Mouse (Mus musculus): ENCODE data around the gene Actc1.

The Actc1 gene

GRCm38 (mm10) chr2:114052696-114053598 is at the start of gene Actc1:
Actc1 (minus strand) TSS chr2:114053548.
- in situ Hi-C loops (cut with MboI, MseI), result no loop called here

GRCm38 (mm10) chr2:114102471-114102870 is 49.1 kb upstream of the Actc1 start:
- in situ Hi-C loops (cut with MboI, MseI), result no loop called here

GRCm38 (mm10) chr2:114100834-114101233 is 47.5 kb upstream of the Actc1 start:
- in situ Hi-C loops (cut with MboI, MseI), result no loop called here

GRCm38 (mm10) chr2:114099816-114100215 is 46.5 kb upstream of the Actc1 start:
- in situ Hi-C loops (cut with MboI, MseI), result no loop called here

DNA sequence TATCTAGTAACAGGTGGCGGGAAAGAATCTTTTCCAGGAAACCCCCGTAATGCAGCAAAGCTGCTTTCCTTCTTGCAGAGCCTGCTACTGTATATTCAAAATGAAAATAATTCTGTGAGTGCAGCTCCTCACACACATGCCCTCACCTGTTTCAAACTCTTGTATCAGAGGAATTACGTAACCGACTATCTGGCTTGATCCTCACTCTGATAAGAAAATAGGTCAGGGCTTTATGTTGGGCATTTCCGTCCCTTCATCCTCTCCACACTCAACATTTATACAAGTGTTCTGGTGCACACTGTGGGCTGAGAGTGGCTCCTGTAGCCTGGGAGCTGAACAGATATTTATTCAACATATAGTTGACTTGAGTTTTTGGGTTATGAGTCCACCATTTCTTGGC is 45.8 kb upstream of the Actc1 start:
- in situ Hi-C loops (cut with MboI, MseI), result no loop called here

GRCm38 (mm10) chr2:114097627-114098026 is 44.3 kb upstream of the Actc1 start:
- in situ Hi-C loops (cut with MboI, MseI), result no loop called here

DNA sequence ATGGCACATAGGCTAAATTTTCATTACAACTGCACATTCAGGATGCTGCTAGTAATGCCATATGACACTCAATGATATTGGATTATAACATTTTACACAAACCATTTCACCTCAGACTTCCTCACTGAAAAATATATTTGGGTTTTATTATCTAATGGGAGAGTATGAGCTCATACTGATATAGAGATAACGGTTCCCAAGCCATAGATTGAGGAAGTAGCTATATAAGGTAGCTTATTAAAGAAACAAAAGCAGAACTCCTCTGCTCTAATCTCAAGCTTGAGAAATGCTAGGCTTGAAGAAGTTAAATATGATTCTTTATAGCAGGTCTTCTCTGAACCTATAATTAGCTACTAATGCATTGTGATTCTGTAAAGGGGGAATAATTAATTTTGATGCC is 43.2 kb upstream of the Actc1 start:
- in situ Hi-C loops (cut with MboI, MseI), result no loop called here

- in situ Hi-C loops (cut with MboI, MseI), result no loop called here
These were observed 42.0 kb upstream of the Actc1 start for GRCm38 (mm10) chr2:114095348-114095747.

DNA sequence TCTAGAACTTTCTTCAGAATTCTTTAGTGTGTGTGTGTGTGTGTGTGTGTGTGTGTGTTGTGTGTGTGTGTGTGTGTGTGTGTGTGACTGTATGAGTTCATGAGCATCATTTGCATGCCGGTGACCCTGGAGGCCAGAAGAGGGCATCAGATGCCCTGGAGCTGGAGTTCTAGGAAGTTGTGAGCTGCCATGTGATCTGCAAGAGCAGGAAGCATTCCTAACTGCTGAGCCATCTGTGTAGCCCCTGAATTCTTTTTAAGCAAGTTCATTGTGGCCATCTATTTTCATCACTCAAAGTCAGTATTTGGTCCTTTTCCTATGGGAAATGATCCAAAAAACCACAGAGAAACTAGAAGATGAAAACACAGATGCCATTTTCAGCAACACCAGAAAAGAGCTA is 41.3 kb upstream of the Actc1 start:
- in situ Hi-C loops (cut with MboI, MseI), result no loop called here

DNA sequence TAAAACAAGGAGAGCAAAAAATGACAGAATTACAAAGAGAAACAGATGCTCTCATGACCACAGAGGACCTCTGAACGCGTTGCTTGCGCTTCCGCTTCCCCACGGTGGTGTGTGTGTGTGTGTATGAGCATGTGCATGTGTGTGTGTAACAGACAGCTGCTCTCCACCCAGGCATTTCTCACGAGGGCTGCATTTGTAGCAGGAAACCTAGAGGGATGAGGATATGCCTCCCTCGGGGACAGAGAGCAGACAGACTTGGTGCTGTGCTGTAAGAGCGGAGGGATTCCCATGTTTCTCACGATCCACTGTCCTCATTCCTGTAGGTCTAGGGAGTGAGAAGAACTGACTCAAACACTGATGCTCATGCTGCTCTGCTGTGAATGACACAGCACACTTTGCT is 40.2 kb upstream of the Actc1 start:
- in situ Hi-C loops (cut with MboI, MseI), result no loop called here

- in situ Hi-C loops (cut with MboI, MseI), result no loop called here
These were observed 36.5 kb upstream of the Actc1 start for GRCm38 (mm10) chr2:114089862-114090261.

- in situ Hi-C loops (cut with MboI, MseI), result no loop called here
These were observed 33.9 kb upstream of the Actc1 start for GRCm38 (mm10) chr2:114087271-114087670.

GRCm38 (mm10) chr2:114071876-114072275 is 18.5 kb upstream of the Actc1 start:
- in situ Hi-C loops (cut with MboI, MseI), result no loop called here

DNA sequence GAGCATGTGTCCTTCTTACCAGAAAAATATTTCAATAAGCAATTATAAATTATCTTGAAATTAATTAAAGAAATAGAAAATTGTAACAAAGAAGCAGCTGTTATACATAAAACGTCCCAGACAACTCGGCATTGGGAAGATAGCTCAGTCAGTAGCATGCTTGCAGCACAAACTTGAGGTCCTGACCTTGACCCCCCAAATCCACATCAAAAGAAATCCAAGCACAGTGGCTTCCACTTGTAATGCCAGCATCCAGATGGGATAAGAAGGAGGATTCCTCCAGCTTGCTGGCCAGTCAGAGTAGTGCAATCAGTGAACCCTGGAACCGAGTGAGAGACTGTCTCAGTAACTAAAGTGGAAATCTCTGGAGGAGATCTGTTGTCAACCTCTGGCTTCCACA is 12.9 kb upstream of the Actc1 start:
- in situ Hi-C loops (cut with MboI, MseI), result no loop called here

DNA sequence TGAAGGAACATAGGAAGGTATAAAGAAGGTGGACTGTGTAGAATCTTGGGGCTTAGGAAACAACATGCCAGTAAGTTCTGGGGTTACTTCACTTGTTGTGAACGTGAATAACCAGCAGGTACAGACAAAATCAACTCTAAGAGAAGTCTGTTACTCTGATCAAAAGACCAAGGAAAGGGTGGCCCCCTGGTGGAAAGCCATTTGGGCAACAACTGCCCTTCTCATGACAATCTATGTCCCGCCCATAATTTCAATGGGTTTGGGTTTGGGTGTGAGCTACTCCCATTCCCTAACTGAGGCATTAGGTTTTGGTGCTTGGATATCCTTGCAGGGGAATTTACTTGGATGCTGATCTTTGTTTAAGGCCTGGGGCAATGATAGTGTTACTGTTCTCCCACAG is 10.7 kb upstream of the Actc1 start:
- in situ Hi-C loops (cut with MboI, MseI), result no loop called here

DNA sequence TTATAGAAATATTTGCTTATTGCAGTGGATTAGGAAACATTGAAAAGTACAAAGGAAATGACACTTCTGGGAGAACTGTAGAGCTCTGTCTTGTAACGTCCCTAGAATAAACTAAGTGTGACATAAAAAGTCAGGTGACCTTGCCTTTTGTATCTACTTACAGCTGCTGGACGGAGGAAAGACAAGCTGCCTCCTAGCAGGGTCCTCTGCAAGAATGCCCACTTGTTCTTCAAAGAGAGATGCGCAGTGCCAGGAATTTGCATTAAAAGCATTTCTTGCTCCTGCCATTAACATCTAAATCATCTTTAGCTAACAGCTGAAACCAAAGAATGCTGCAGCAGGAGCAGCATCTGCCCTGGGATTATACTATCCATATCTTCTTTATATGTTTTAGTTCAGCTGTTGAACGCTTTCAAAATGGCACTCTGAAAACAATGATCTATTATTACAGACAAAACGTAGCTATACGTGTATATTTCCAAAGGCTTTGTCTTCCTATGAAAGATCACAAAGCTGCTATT is 6.8 kb upstream of the Actc1 start:
- in situ Hi-C loops (cut with MboI, MseI), result no loop called here

GRCm38 (mm10) chr2:114059608-114060007 is 6.3 kb upstream of the Actc1 start:
- in situ Hi-C loops (cut with MboI, MseI), result no loop called here

DNA sequence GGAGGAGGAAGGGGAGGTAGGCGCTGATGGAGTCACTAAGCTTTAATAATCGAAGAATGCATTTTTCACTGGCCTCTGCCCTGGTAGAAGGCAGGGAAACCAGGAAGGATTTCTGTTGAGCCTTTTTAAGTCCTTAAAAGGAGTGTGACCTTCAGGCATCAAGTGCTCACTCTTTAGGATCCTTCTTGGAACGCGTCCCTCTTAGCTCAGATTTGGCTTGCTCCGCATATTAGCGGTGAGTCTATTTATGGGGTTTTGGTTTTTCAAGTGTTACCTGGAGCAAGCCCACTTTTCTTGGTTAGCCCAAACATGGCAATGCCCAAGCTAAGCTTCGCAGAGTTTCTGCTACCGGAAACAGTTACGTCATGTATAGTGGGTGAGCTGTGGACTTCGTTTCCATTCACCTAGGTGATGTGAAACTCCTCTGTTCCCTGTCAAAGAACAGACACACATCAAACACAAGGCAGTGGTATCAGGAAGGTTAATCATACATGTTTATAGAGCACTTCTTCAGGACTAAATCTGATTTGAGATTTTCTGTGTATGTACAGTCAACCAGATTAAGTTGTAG is 5.0 kb upstream of the Actc1 start:
- in situ Hi-C loops (cut with MboI, MseI), result no loop called here

DNA sequence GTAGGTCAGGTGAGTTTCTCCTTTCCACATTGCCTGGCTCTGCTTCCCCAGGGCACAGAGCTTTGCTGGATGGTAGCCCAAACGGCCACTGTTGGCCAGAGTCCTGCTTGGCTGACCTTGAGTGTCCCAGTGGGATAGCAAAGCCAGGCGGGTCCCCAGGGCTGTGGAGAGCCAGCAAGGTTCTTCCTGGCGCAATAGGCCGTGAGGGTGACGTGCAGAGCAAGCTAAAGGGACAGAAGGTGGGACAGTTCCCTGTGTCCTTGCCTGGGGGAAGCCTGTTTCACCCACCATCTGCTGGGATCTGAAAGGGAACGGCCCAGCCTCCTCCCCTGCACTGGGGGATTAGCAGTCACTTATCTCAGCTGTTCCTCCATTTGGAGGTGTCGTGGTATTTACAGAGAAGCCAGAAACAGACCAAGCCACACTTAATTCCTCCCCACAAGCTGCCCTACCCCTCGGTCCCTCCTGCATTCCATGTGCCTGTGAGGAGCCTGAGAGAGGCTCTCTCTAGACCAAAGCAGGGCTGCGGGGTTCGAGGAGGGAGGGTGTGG is 4.0 kb upstream of the Actc1 start:
- in situ Hi-C loops (cut with MboI, MseI), result no loop called here

DNA sequence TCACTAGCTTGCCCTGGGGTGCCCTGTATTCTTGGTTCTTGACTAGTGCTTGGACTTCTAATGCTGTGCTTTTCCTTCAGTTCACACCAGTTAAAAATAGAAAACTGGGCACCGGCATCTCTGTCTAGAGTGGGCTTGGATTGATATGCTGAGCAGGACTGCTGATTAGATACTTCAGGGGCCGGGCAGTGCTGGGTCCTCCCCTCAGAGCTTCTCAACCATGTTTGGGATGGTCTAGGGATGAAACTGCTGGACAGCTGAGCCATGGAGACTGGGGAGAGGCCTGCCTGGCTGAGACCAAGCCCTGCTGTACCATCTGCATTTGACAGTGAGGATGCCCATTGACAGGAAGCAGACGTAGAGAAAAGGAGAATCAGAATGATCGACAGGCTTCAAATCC is 781 bp upstream of the Actc1 start:
- in situ Hi-C loops (cut with MboI, MseI), result no loop called here

DNA sequence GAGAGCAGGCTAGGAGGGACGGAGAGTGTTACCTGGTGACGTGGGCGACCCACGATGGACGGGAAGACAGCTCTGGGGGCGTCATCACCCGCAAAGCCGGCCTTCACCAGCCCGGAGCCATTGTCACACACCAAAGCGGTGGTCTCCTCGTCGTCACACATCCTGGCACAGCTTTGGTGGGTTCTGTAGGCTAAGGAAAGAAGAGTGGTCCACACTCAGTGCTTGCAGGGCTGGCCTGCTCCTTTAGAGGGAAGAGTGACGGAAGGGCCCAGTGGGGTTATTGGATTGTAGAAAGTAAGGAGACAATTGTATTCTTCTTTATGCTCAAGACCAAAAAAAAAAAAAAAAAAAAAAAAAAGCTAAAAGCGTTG is 1.5 kb downstream of the Actc1 start:
- in situ Hi-C loops (cut with MboI, MseI), result no loop called here

DNA sequence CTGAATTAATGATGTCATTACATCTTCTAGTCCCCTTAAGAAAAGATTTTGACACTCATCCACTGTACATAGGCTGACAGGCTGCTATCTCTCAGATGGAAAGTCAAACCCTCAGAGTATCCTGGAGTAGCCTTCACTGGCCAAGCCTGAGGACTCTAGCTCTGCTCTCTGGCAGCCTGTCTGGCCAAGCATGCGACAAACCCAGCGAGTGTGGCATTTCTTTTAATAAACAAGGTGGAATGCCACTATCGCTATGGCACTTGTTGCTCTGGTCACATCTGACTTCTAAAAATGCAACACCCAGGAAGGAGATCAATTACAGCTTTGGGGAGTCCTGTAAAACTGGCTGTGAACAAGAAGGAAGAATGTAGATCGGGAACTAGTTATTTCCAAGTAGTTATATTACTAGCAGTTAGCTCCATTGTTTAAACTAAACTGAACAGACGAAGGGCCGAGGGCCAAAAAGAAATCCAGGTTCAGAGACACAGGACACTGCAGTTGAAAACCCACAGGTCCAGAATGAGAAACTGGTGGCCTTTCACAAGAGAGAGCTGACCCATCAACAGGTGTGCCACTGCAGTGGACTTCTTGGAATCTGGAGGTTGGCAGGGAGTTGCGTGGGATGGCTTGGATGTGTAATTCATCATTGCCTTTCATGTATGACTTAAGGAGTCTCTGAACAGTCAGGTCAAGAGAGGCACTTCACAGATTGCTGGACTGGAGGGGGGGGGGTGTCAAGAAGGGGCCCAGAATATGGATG is 2.1 kb downstream of the Actc1 start:
- in situ Hi-C loops (cut with MboI, MseI), result no loop called here

Data from regulatory T cell (primary cell).